Mouse (Mus musculus) limb, embryonic 14.5 days (tissue): ENCODE measurements around the gene Fbxw5. TPM values are rescaled to one million over a fixed set of nuclear protein-coding genes. Genes with fewer than 3 reads are reported as not detected.

Experiments used
- ATAC-seq: fragments of 200-750 bp; cut with Nextera tagmentation; 2 replicates; pipeline ENCODE4 v1.8.0; 2017; ENCODE audit warnings: low read depth, moderate number of reproducible peaks, moderate TSS enrichment; ENCODE audit not compliant: low FRiP score
- DNase-seq: peaks from one replicate; pipeline ENCODE4 v3.0.0-alpha.2; 2015; ENCODE audit warnings: low spot score
- H3K27ac ChIP-seq: fragments of 300-500 bp; sonication (generic); replicated peaks from 2 replicates; pipeline ENCODE4 v1.5.1; 2014; ENCODE audit warnings: low read depth, mild to moderate bottlenecking, low read length, moderate library complexity, mixed read lengths
- H3K27me3 ChIP-seq: fragments of 300-500 bp; sonication (generic); 2 replicates; pipeline ENCODE4 v1.6.1; 2014; ENCODE audit warnings: low read length, mixed read lengths; ENCODE audit not compliant: control insufficient read depth, insufficient read depth
- H3K36me3 ChIP-seq: fragments of 300-500 bp; sonication (generic); 2 replicates; pipeline ENCODE4 v1.6.1; 2014; ENCODE audit warnings: mild to moderate bottlenecking, low read length, moderate library complexity, mixed read lengths; ENCODE audit not compliant: control insufficient read depth, insufficient read depth
- H3K4me1 ChIP-seq: fragments of 300-500 bp; sonication (generic); 2 replicates; pipeline ENCODE4 v1.6.1; 2014; ENCODE audit warnings: antibody characterized with exemption, low read length, mixed read lengths; ENCODE audit not compliant: control insufficient read depth, insufficient read depth
- H3K4me2 ChIP-seq: fragments of 300-500 bp; sonication (generic); replicated peaks from 2 replicates; pipeline ENCODE4 v1.6.1; 2014; ENCODE audit warnings: low read depth, mild to moderate bottlenecking, low read length, moderate library complexity; ENCODE audit not compliant: severe bottlenecking
- H3K4me3 ChIP-seq: fragments of 300-500 bp; sonication (generic); replicated peaks from 2 replicates; pipeline ENCODE4 v1.5.1; 2014; ENCODE audit warnings: low read length
- H3K9ac ChIP-seq: fragments of 300-500 bp; sonication (generic); 2 replicates; pipeline ENCODE4 v1.6.1; 2014; ENCODE audit warnings: mild to moderate bottlenecking, low read depth, low read length, moderate library complexity; ENCODE audit not compliant: severe bottlenecking
- H3K9me3 ChIP-seq: fragments of 300-500 bp; sonication (generic); 2 replicates; pipeline ENCODE4 v1.6.1; 2016; ENCODE audit warnings: low read length; ENCODE audit not compliant: control insufficient read depth
- POLR2A ChIP-seq: fragments of 200-500 bp; IDR thresholded peaks from 2 replicates; pipeline ENCODE4 v1.8.0; 2012; ENCODE audit warnings: inconsistent platforms, mild to moderate bottlenecking, moderate library complexity, borderline replicate concordance; ENCODE audit not compliant: insufficient read depth, insufficient read length; ENCODE audit errors: extremely low read depth
- WGBS: fragments of 180-500 bp; shearing (Covaris S2); extraction: QIAGEN DNeasy Blood & Tissue Kit; methylation state at CpG from one replicate; pipeline ENCODE4 v1.1.7; 2014; 5-methylcytosine and 5-hydroxymethylcytosine counted together
- polyA plus RNA-seq, 2 experiments: library from polyadenylated mRNA; depleted of rRNA in 1 of 2; stranded (reverse) in 1 of 2; unstranded in 1 of 2; fragments of >200 nt; fragmentation: Nextera tagmentation in 1 of 2; extraction: Ambion mirVana in 1 of 2; gene quantifications; 2 replicates each; pipeline versions ENCODE4 v1.2.1 to v1.2.3; 2012 to 2014

Gene Fbxw5
- polyA plus RNA-seq, 2 experiments = 46.2 to 70.0 TPM

DNA sequence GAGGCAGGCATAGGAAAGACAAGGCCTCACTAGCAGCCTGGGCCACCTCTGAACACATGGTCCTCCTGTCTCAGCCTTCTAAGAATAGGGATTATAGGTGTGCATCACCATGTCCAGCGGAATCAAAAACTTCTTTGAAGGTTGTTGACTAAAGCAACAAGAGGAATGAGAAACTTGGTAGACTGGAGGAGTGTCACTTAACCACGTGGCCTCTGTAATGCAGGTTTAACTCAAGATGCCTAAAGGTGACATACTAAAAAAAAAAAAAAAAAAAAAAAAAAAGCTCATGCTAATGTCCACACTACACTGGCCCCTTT, 34.3 kb downstream of the Fbxw5 start:
- no peak for DNase-seq
- ATAC-seq = no peak
- Histone ChIP-seq H3K9me3 (no peaks in the 10 kb centered on the region), H3K4me3 (no peak overlapping the region), H3K4me2 (no peak overlapping the region), H3K36me3 (peaks cover 76% of the 10 kb centered on the region), H3K27me3 (no peaks in the 10 kb centered on the region), H3K4me1 (no peaks in the 10 kb centered on the region), H3K27ac (no peak overlapping the region), H3K9ac (no peak overlapping the region)
- WGBS = 93% methylated on average over 2 of the region's 2 CpGs
- no peak for TF ChIP-seq POLR2A

DNA sequence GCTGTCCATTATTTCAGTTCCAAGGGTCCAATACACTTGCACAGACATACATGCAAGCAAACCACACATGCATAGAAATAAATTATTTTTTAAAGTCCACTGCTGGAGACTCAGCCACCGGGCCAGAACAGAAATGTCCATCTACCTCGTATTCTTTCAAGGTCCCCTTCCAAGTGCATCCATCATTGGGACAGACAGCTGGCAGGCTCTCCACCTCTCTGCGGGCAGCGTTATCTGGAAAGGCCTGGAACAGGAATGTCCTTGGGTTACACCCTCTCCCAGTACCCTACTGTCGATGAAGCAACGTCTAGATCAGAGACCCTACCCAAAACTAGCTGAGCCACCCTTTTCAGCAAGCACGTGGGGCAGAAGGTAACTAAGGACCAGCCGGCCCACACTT, 36.0 kb downstream of the Fbxw5 start:
- H3K4me3 ChIP-seq = no peak overlapping the region
- no peak overlapping the region for H3K27ac ChIP-seq
- peaks cover 60% of the 10 kb centered on the region for H3K36me3 ChIP-seq
- 95% methylated on average over 8 of the region's 8 CpGs for WGBS
- H3K4me2 ChIP-seq = no peak overlapping the region
- no peaks in the 10 kb centered on the region for H3K9me3 ChIP-seq
- ATAC-seq (no peak), DNase-seq (no peak)
- no peaks in the 10 kb centered on the region for H3K27me3 ChIP-seq
- H3K4me1 ChIP-seq = no peaks in the 10 kb centered on the region
- no peak overlapping the region for H3K9ac ChIP-seq
- TF ChIP-seq POLR2A = no peak

DNA sequence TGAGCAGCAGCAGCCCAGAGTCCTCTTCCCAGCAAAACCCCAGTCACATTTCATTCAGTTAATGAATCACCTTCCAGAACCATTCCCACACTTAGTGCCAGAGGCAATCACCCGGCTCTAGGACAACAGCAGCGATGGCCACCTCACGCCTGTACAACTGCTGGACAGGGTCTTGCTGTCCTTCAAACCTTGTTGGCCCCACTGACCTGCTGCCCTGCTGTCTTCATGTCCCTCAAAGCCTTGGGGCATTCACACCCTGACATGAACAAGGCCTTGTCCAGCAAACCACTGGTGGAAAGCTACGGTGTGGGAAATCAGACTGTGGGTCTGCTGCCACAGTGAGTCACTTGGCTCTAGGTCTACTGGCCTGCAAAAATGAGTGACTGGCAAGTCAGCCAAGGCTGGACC, 40.0 kb downstream of the Fbxw5 start:
- 90% methylated on average over 4 of the region's 4 CpGs for WGBS
- DNase-seq (no peak), ATAC-seq (no peak)
- Histone ChIP-seq H3K36me3 (peaks cover 34% of the 10 kb centered on the region), H3K4me1 (peaks cover 2% of the 10 kb centered on the region; the same call in 1 of the 2 replicates), H3K9ac (no peak overlapping the region), H3K27me3 (no peaks in the 10 kb centered on the region), H3K4me2 (no peak overlapping the region), H3K9me3 (no peaks in the 10 kb centered on the region), H3K27ac (no peak overlapping the region), H3K4me3 (no peak overlapping the region)
- TF ChIP-seq POLR2A = no peak

DNA sequence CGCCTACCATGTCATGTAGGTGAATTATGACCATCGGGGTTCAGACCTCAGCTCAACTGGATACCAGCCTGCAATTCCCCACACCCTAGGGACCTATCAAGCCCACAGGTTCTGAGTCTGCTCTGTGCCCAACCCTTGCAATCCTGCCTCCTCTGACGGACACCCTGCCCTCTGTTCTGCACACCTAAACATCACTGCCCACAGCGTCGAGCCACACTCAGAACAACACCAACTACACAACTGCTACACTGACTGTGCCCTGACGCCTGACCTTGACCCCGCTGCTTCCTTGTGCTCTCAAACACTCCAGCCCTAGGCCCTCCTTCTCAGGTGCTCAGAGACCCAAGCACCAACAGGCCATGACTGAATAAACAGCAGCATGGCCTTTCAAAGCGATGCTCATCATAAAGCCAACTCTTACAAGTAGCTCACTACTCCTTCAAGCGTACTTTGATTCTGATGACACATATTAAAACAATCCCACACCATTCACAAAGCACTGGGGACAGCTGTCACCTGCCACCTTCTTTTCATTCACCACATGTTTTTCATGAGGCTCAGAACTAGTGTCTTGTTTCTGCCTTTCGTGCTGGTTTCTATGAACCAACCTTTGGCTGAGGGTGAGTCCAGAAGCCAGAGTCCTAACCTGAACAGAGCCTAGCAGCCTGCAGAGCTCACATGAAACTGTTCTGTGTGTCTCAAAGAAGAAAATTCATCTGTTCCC, 41.3 kb downstream of the Fbxw5 start:
- Histone ChIP-seq H3K27me3 (no peaks in the 10 kb centered on the region), H3K4me3 (no peak overlapping the region), H3K36me3 (peaks cover 21% of the 10 kb centered on the region), H3K4me1 (peaks cover 2% of the 10 kb centered on the region; the same call in 1 of the 2 replicates), H3K4me2 (no peak overlapping the region), H3K9ac (no peak overlapping the region), H3K27ac (no peak overlapping the region), H3K9me3 (no peaks in the 10 kb centered on the region)
- TF ChIP-seq POLR2A = no peak
- 72% methylated on average over 10 of the region's 10 CpGs for WGBS
- ATAC-seq = no peak
- DNase-seq = no peak

DNA sequence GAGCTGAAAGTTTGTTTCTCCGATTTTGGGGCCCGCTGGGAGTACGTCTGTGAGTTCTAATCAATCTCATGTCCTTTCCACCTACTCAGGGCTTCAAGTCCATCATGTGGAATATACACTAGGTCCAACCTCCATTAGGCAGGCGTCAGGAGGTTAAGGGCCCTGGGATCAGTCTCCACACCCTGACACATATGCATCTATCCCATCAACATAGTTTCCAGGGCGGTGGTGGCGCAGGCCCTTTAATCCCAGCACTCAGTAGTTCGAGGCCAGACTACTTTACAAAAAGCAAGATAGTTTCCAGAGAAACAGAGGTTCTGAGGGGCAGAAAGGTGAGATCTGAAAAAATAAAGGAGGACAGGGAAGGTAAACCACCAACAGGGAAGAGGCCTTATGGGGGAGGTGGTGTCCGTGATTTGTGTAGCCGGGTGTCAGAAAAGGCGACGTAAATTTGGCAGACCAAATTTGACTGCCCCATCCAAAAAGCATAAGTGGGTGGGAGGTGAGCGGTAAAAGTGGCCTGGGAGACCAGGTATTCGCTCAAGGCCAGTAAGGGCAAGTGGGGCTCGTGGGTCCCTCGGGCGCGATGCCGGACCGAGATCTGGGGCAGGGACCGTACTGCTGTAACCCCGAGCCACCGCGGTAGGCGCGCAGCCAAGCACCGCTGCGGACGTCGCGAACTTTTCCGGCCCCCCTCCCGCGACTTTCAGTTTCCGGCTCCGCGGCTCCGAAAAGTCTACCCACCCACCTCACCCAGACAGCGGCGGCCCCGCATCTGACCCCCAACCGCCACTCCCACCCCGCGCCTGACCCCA, 45.7 kb downstream of the Fbxw5 start:
- Histone ChIP-seq H3K27ac (peak overlapping the region; percentile 53; the same call in 1 of the 2 replicates), H3K9ac (peak overlapping the region; percentile 80), H3K4me2 (peak overlapping the region; percentile 77), H3K36me3 (no peaks in the 10 kb centered on the region; the same call in 1 of the 2 replicates), H3K4me3 (peak overlapping the region; percentile 75), H3K9me3 (no peaks in the 10 kb centered on the region), H3K27me3 (no peaks in the 10 kb centered on the region), H3K4me1 (peaks cover 2% of the 10 kb centered on the region; the same call in 1 of the 2 replicates)
- ATAC-seq = peak; percentile 58
- no peak for TF ChIP-seq POLR2A
- WGBS = 8% methylated on average over 33 of the region's 43 CpGs
- peak; percentile 30 for DNase-seq
